Mouse (Mus musculus): ENCODE measurements around the gene Efna2.

Gene Efna2

DNA sequence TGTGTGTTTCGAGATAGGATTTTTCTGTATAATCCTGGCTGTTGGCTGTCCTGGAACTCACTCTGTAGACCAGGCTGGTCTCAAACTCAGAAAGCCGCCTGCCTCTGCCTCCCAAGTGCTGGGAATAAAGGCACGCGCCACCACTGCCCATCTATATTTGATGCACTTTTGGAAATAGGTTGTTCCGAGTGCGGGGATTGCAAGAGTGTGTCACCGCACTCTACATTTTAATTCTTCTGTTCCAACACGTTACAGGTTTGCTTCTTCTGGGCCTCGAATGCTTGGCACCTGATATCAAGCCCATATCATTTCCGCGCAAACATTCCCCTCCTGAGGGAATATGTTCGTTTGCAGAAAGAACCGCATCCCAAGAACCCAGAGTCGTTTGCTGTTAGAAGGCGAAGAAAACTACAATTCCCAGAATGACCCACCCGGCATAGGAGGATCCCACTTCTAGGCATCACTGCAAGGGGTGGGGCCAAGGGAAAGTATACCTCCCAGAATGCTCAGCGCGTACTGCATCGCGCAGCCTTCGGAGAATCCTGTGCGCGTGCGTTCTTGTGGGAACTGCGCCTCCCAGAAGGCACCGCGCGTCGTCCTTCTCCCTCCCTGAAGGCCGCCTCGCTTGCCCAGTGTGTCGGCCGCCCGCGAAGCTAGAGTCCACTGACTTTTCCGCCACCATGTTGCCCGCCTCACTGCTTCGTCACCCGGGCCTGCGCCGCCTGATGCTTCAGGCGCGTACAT lies 37.3 kb upstream of the Efna2 start:
- peak; percentile 89 for DNase-seq (ENCODE audit: extremely low spot score, low spot score)

DNA sequence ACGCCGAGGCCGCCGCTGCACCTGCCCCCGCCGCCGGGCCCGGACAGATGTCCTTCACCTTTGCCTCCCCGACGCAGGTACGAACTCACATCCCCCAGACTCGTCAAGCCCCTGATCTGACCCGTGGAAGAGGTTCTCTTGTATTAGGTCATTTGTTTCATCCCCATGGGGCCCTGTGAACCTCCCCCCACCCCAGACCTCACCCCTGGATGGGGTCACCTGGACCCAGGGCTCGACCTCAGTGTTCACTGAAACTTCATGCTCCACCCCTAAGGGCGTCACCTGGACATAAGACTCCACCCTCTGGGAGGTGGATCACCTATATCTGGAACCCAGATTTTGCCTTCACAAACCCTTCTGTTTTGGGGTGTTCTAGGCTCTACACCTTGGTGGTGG lies 36.8 kb upstream of the Efna2 start:
- no peak for DNase-seq (ENCODE audit: extremely low spot score, low spot score)

DNA sequence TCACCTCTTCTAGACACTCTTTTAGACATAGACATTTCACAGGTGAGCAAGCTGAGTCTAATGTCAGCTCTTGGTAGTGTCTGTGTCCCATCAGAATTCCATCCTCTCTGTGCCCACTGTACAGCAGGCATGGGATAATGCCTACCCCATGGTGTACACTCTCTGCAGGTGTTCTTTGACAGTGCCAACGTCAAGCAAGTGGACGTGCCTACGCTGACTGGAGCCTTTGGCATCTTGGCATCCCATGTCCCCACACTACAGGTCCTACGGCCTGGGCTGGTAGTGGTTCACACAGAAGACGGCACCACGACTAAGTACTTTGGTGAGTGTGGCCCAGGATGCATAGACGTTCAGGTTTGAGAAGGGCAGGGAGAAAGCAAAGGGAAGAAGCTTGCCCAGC lies 35.6 kb upstream of the Efna2 start:
- no peak for DNase-seq (ENCODE audit: extremely low spot score, low spot score)

DNA sequence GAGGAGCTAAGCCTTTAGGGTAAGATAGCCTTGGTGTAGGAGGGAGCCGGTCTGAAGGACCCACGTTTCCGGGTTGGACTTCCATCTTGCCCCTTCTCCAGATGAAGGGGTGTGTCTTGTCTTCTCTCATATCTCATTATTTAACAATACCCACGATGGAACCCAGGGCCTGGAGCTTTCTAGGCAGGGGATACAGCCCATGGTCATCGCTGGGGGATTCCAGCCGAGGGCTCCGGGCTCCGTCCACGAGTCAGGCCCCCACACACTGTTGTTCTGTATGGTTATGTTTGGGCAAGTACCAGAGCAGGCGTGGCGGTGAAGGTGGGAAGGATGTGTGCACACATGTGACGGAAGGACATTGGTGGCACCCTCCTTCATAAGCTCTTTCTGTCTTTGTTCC lies 35.1 kb upstream of the Efna2 start:
- no peak for DNase-seq (ENCODE audit: extremely low spot score, low spot score)

DNA sequence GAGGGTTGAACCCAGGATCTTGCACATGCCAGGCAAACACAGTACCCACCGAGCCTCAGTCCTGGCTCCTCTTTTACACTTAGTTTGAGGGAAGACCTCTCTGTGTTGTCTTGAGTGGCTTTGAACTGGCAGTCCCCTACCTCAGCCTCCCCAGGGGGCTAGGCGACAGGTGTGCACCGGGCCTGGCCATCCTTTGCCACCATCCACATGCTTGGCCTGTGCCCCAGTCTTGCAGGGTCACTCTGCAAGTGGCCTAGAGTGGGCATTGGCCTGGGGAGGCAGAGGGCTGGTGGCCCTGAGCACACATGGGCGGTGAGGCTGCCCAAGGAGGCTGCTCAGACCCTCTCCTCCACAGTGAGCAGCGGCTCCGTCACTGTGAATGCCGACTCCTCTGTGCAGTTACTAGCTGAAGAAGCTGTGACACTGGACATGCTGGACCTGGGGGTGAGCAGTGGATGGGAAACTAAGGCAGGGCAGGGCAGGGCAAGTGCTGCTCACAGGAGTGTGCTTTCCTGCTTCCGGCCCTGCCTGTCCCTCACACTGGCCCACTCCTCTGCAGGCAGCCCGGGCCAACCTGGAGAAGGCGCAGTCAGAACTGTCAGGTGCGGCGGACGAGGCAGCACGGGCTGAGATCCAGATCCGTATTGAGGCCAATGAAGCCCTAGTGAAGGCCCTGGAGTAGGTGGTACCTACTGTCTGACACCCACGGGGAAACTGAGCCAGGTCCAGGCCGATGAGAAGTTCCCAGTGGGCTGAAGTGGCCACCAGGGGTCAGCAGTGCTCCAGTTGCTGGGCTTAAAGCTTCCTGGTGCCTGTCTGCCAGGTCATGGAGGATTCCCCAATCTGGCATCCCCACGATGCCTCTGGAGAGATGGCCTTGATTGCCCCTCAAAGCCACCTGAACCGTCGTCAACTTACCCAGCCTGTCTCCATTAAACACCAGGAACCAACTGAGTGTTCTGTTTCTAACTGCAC lies 34.1 kb upstream of the Efna2 start:
- peak; percentile 78 for DNase-seq (ENCODE audit: extremely low spot score, low spot score)

DNA sequence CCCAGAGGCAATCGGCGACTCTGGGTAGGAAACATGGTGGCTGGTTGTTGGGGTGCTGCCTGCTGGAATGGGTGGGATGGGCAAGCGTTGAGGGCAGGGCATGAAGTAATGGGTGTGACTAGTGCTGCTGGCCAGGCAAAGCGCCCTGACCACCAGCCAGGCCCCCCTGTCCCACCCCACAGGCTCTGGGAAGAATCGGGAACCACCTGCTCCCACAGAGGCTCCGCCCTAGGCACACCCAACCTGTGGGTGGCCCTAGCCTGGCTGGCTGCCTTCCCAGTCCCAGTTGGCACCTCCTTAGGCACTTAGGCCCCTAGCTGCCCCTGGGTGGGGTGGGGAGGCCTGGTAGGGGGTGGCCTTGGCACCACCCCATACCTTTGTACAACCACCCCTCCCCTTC lies 33.4 kb upstream of the Efna2 start:
- DNase-seq (ENCODE audit: extremely low spot score, low spot score) = no peak

DNA sequence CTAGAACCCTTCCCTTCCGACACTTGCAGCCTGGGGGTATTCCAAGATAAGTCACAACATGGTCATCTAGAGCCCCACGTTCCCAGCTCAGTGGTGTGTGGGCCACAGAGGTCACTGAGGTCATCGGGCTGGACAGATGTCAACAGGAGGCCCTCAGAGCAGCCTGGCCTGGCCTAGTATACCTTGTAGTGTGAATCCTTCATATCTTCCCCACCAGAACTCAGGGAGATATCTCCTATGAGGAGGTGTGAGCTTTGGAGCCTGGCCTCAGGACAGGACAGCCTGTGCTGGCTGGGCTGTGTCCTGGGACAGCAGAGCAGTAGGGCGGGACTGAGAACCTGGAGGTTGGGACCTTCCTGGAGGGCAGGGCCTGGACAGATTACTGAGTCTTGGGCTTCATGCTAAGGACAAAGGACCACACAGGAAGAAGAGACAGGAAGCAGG lies 32.7 kb upstream of the Efna2 start:
- DNase-seq (ENCODE audit: extremely low spot score, low spot score) = no peak

DNA sequence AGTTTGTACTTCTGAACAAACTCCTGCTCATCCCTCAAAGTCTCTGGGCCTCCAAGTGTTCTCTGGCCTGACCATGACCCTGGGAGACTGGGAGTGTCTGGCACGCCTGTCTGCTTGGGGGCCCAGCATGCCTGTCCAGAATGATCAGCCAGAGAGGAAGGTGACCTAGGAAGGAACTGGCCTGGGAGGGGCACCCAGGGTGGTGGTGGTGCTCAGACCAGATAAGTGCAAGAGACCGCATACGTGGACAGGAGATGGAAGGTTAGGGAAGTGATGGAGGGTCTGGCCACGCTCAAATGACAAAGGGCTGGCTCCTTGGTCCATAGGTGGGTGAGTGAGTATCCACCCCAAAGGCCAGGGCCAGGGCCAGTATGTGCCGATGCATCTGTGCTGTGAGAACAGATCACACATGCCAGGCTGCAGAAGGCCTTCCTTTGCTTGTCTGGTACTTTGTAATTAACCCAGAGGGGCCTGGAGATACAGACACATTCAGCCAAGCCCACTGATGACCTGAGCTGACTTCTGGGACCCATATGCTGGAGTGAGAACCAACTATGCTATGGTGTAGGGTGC lies 32.0 kb upstream of the Efna2 start:
- DNase-seq (ENCODE audit: extremely low spot score, low spot score) = no peak

DNA sequence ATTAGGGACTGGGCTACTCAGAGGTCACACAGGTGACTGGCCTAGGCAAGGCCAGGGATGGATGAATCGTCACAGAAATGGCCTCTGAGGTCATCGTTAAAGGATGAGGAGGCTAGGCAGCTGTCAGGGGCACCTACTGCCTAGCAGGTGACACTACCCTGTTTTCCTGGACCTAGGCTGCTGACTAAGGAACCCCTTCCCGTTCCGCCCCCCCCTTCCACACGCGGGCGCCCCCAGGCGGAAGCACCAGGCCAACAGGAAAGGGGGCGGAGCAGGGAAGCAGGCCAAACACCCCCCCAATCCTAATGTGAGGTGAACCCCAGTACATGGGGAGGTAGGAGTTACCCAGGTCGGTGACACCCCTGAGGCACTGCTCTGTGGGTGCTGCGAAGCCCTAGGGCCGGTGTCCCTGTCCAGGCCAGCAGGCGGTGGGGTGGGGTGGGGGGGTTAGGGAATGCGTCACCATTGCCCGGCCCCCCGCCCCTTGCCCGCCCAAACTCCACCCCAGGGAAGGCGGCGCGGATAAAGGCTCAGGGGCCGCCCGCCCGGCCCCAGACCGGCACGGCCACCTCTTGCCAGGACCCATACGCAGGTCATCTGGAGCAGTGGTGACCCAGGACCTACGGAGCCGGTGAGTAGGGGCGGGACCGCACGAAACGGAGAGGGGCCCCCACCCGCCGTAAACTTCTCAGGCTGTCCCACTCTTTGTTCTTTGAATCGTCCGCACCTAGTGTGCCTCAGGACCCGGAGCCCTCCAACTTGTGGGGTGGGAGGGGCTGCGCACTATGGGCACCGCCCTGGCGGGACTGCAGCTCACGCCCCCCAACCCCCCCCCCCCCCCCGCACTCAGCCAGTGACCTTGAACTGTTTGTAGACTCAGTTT lies 31.3 kb upstream of the Efna2 start, which contains the start of gene Midn:
Gene Midn (plus strand): TSS at position 554 of the 883 bp plus-strand sequence.
- peak; percentile 93 for DNase-seq (ENCODE audit: extremely low spot score, low spot score)

DNA sequence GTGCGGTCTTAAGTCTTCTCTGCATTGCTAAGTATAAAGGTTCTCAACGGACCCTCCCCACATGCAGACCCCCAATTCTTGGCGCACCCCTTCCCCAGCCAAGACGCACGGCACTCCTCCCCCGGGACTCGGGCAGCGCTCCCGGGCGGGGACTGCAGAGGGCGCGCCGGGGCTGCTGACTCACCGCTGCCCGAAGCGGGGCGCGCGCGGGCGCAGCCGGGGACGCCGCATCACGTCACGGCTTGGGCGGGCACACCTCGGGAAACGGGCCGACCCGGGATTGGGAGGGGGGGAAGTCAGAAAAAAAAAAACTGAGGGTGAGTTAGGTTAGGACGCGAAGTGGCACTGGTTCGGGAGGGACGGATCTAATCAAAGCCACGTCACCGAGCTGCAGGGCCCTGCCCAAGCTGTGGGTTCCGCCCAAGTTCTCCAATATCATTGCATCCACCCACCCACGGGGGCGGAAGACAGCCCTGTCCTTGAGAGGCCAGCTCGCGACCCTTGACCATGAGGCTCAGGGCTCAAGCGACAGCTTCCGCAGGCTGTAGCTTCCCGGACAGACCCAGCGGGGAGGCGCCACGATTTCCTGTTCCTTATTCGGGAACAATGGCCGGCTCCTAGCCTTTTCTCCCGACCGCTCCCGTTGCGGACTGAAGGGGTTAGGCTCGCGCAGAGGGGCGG lies 30.5 kb upstream of the Efna2 start:
- no peak for DNase-seq (ENCODE audit: extremely low spot score, low spot score)

DNA sequence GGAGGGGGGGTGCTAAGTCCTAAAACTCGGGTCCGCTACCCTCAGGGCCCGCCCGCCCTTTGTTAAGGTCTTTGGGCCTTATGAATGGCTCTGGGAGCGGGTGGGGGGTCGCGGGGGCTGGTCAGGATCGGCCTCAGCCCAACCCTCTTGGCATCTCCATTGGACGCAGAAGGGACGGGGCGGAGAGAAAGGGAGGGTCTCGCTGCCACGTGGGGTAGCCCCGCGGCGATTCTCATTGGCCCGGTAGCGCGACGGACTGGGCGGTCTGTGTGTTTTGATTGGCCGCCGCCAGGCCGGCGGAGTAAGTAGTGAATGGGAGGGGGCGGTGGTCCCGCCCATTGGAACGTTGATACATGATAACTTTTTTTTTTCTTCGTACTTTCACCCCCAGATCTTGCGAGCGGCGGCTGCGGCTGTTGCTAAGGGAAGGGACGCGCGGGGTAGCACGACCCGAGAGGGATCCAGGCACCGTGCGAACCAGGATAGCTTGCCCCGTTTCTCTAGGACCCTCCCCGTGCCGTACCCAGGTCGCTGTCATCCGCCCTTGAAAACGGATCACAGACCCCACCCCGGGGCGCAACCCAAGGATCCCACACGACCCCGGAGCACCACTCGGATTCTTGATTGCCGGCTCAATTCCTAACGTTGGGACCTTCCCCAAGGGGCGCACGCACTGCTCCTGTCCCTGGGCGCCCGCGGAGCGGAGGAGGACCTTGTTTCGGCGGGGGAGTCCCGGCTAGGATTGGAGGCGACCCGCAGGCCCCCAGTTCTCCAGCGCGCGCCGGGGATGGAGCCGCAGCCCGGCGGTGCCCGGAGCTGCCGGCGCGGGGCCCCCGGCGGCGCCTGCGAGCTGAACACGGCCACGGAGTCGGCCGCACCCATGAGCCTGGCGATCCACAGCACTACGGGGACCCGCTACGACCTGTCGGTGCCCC lies 29.7 kb upstream of the Efna2 start:
- peak; percentile 98 for DNase-seq (ENCODE audit: extremely low spot score, low spot score)

DNA sequence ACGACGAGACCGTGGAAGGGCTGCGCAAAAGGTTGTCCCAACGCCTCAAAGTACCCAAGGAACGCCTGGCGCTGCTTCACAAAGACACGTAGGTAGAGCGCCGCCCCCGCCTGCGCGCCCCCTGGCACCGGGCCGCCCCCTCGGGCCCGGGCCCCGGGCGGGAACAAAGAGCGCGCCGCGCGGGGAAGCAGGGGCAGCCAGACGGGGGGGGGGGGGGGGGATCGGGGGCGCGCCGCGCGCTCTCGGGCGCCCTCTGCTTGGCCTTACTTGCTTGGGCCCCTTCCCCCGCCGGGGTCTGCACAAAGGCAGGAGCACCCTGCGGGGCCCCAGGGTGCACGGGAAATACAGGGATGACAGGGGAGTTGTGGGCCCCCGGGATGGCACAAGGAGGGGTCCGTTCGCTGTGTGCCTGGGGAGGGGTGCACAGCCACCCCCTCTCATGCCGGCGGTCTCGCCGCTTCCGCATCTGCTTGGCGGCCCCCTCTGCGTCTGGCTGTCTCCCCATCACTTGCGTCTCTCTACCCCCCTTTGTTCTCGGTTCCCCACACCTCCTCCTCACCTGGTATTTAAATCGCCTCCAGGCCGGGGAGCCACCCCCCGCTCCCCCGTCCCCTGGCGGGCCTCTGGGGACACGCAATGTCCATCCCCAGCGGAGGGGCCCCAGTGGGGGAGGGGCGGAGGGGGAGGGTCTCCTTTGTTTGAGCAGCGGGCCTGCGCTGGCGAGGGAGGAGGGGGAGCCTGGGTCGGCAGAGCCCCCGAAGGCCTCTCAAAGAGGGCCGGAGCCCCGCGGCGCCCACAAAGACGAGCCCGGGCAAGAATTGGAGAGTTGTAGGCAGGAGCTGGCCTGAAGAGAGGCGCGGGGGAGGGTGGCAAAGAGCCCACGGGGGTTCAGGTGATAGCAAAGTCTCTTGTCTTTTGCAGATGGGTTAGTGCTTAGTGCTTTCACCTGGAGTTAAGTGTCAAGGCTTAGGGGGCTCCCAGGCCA lies 28.8 kb upstream of the Efna2 start:
- peak; percentile 93 for DNase-seq (ENCODE audit: extremely low spot score, low spot score)

DNA sequence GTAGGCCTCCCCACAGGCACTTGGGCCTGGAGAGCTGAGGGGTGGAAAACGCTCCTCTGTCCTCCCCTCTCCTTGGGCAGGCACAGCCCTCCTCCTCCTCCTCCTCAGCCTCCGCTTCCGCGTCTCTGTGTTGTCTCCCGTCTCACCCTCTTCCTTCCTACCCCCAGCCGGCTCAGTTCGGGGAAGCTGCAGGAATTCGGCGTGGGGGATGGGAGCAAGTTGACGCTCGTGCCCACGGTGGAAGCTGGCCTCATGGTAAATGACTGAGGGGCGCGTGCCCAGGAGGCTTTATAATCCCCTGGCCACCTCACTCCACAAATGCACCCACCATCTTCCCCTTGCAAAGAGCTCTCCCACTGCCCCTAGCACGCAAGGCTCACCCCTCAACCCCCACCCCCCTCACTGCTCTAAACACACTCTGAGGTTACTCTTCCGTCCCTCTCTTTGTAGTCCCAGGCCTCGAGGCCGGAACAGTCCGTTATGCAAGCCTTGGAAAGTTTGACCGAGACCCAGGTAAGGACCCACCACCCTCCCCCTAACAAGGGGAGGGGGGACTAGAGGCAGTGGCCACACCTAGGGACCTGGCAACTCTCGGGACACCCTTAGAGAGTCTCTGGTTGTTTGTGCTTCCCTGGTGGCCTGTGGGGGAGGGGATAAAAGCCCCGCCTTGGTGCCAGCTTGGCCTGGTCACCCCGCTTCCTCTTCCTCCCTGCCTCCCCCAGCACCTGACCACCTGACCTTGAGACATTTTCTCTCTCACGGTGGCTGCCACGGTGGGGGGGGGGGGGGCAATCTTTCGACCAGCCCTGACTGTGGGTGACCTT lies 27.9 kb upstream of the Efna2 start:
- DNase-seq (ENCODE audit: extremely low spot score, low spot score) = peak; percentile 66

DNA sequence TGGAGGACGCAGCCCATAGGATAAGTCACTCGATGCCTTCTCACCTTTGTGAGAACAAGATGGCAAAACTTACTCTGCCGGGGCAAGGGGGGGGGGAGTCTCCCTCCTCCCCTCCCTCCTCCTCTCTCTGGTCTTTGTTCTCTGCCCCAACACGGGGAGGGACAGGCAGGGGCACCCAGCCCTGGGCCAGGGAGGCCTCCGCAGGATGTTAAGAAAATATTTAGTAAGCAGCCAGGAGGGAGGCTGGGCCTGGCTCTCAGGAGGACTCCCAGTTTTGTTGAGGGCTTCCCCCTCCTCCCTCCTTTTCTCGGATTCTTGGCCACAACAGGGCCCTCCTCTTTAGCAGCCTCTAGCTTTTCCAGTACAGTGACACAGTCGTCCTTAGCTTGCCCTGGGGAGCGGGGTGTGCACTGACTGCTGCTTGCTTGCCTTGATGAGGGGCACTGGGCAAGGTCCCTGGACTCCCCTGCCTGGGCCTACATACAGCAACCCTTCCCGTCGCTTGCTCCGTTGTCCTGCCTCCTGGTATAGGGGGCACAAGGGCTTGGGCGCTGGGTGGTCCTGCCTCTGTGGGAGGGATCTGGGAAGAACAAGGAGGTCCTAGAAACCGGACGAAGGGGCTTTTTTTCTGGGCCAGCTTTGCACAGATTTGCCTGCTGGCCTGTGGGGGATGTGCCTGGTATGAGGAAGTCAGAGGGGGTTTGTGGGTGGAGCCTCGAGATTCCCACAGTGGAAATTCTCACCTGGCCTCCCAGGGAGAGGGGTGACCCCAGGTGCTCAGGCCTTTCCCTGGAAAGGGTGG lies 27.0 kb upstream of the Efna2 start:
- no peak for DNase-seq (ENCODE audit: extremely low spot score, low spot score)

DNA sequence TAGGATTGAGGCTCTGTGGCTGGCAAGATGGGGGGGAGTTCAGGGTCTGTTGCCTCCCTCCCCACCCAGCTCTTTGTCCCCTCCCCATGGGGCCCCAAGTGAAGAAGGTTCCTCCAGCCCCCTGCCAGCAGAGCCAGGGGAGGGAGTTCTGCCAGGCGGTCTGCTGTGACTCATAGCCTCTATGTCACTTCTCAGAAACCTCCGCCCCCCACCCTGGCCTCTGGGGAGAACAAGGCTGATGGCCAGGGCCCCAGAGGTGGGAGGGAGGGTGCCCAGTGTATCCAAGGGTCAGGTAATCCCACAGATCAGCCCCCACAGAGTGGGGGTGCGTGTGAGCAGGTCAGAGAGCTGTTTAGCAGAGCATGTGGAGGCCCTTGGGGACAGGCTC lies 26.4 kb upstream of the Efna2 start:
- DNase-seq (ENCODE audit: extremely low spot score, low spot score) = no peak

DNA sequence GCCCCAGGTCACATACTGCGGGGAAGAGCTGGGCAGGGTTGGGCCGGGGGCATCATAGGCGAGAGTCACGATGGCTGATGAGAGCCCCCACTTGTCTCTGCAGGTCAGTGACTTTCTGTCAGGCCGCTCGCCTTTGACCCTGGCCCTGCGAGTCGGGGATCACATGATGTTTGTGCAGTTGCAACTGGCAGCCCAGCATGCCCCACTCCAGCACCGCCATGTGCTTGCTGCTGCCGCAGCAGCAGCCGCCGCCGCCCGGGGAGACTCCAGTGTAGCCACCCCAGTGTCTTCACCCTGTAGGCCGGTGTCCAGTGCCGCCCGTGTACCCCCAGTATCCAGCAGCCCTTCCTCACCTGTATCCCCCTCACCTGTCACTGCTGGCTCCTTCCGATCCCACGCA lies 25.6 kb upstream of the Efna2 start:
- no peak for DNase-seq (ENCODE audit: extremely low spot score, low spot score)

All from neural tube, embryonic 10.5 days (tissue).